Comparison of ENCODE assay signal across 28 mouse cellular contexts in genomic region chr5:125726815-125727214, GRCm38 (mm10).
A peak's percentile ranks its signal among the peaks of the same experiment; 100 is the strongest.
DNase-seq lines count a peak whose midpoint lies in the region; ATAC-seq and TF ChIP-seq lines count a peak whose summit lies in the region.
"Had no signal": no experiment of that assay in that cellular context is flagged by ENCODE, and none has a peak within 500 bp of the region (broad histone marks: within the 10 kb centered on the region; RNA-seq: fewer than 3 reads in every experiment).

No protein-coding gene starts in this region.

- no peaks in the 10 kb centered on the region for H3K27me3 ChIP-seq in forebrain, postnatal 0 days (ENCODE audit: insufficient read depth, low read length)
- no peaks in the 10 kb centered on the region for H3K27me3 ChIP-seq in forebrain, embryonic 16.5 days (replicated peaks; ENCODE audit: control insufficient read depth, insufficient read depth, low read length)
- no peaks in the 10 kb centered on the region for H3K27me3 ChIP-seq in liver, embryonic 14.5 days (ENCODE audit: control insufficient read depth, insufficient read depth, low read length)
- no peaks in the 10 kb centered on the region for H3K27me3 ChIP-seq in liver, embryonic 11.5 days (replicated peaks; ENCODE audit: control insufficient read depth, insufficient read depth, low read length)
- H3K27me3 ChIP-seq: forebrain, embryonic 15.5 days; hindbrain, embryonic 15.5 days; intestine, embryonic 15.5 days; limb, embryonic 13.5 days; liver, embryonic 12.5 days; megakaryocyte, embryonic 14.5 days; midbrain, embryonic 12.5 days; stomach, embryonic 15.5 days had no signal

- H3K4me1 ChIP-seq in forebrain, postnatal 0 days (ENCODE audit: insufficient read depth), result no peaks in the 10 kb centered on the region
- no peaks in the 10 kb centered on the region for H3K4me1 ChIP-seq in forebrain, embryonic 16.5 days (replicated peaks; ENCODE audit: control insufficient read depth, insufficient read depth, low read length)
- H3K4me1 ChIP-seq in liver, embryonic 14.5 days (replicated peaks; ENCODE audit: control insufficient read depth in 2 of 2, insufficient read depth in 2 of 2, low read length in 1 of 2), result no peaks in the 10 kb centered on the region
- no peaks in the 10 kb centered on the region for H3K4me1 ChIP-seq in liver, embryonic 11.5 days (replicated peaks; ENCODE audit: control insufficient read depth, insufficient read depth, low read length)
- H3K4me1 ChIP-seq: forebrain, embryonic 15.5 days; hindbrain, embryonic 10.5 days; hindbrain, embryonic 15.5 days; intestine, embryonic 15.5 days; limb, embryonic 13.5 days; liver, embryonic 12.5 days; megakaryocyte, embryonic 14.5 days; midbrain, embryonic 12.5 days; stomach, embryonic 15.5 days had no signal

- no peak overlapping the region for H3K27ac ChIP-seq in forebrain, postnatal 0 days (ENCODE audit: low read depth, low read length)
- no peak overlapping the region for H3K27ac ChIP-seq in forebrain, embryonic 16.5 days (ENCODE audit: low read length)
- H3K27ac ChIP-seq in liver, embryonic 14.5 days, result no peak overlapping the region
- no peak overlapping the region for H3K27ac ChIP-seq in liver, embryonic 11.5 days (ENCODE audit: low read depth, low read length)
- H3K27ac ChIP-seq: forebrain, embryonic 15.5 days; hindbrain, embryonic 10.5 days; hindbrain, embryonic 15.5 days; intestine, embryonic 15.5 days; kidney, postnatal 0 days; limb, embryonic 13.5 days; liver, embryonic 12.5 days; midbrain, embryonic 12.5 days; stomach, embryonic 15.5 days had no signal

- no peaks in the 10 kb centered on the region for H3K36me3 ChIP-seq in forebrain, postnatal 0 days (ENCODE audit: insufficient read depth)
- H3K36me3 ChIP-seq in forebrain, embryonic 16.5 days (ENCODE audit: control insufficient read depth, insufficient read depth), result no peaks in the 10 kb centered on the region
- H3K36me3 ChIP-seq in liver, embryonic 14.5 days (replicated peaks; ENCODE audit: control insufficient read depth, insufficient read depth, low read depth), result no peaks in the 10 kb centered on the region
- H3K36me3 ChIP-seq in liver, embryonic 11.5 days (ENCODE audit: control insufficient read depth, insufficient read depth, low read length), result no peaks in the 10 kb centered on the region
- H3K36me3 ChIP-seq: hindbrain, embryonic 10.5 days; hindbrain, embryonic 15.5 days; intestine, embryonic 15.5 days; limb, embryonic 13.5 days; liver, embryonic 12.5 days; midbrain, embryonic 12.5 days; stomach, embryonic 15.5 days had no signal

- TF ChIP-seq EP300 in liver, embryonic 14.5 days (IDR thresholded peaks at IDR 0.05; ENCODE audit: low read depth), result no peak

- WGBS in forebrain, postnatal 0 days, result 89% methylated on average over 7 of the region's 7 CpGs
- 94% methylated on average over 7 of the region's 7 CpGs for WGBS in forebrain, embryonic 16.5 days
- WGBS in liver, embryonic 14.5 days (ENCODE audit: insufficient replicate concordance), result 63% methylated on average over 7 of the region's 7 CpGs
- 85% methylated on average over 7 of the region's 7 CpGs for WGBS in liver, embryonic 11.5 days

- no peak overlapping the region for H3K9ac ChIP-seq in forebrain, postnatal 0 days
- no peak overlapping the region for H3K9ac ChIP-seq in forebrain, embryonic 16.5 days (replicated peaks; ENCODE audit: low read depth, low read length)
- no peak overlapping the region for H3K9ac ChIP-seq in liver, embryonic 14.5 days (replicated peaks)
- no peak overlapping the region for H3K9ac ChIP-seq in liver, embryonic 11.5 days (ENCODE audit: low read depth, low read length)
- H3K9ac ChIP-seq: forebrain, embryonic 15.5 days; hindbrain, embryonic 15.5 days; intestine, embryonic 15.5 days; limb, embryonic 13.5 days; liver, embryonic 12.5 days; midbrain, embryonic 12.5 days; stomach, embryonic 15.5 days had no signal

- DNase-seq in forebrain, postnatal 0 days, result no peak
- no peak for DNase-seq in liver, embryonic 14.5 days (ENCODE audit: low read depth in 3 of 3, low spot score in 3 of 3)
- DNase-seq in liver, embryonic 11.5 days (ENCODE audit: low spot score), result no peak
- DNase-seq in R1 (ENCODE audit: low read depth, low spot score), result peak; percentile 68
- DNase-seq in testis, postnatal 10 days (ENCODE audit: low spot score), result peak; percentile 57
- DNase-seq in embryo, embryonic 11 days, result no peak
- DNase-seq in T-cell, adult 2 months (ENCODE audit: low spot score), result no peak
- DNase-seq: adrenal gland, postnatal 14 days; cerebellum, adult 2 months; heart, postnatal 14 days; kidney, adult 2 months; layer of hippocampus, adult 9-11 months; lung, adult 18-20 months; lung, postnatal 4 days; right cerebral cortex, postnatal 14 days; thymus, adult 2 months had no signal

- no peaks in the 10 kb centered on the region for H3K9me3 ChIP-seq in forebrain, postnatal 0 days (ENCODE audit: low read length)
- H3K9me3 ChIP-seq in forebrain, embryonic 16.5 days (ENCODE audit: control insufficient read depth, low read length), result peaks cover 3% of the 10 kb centered on the region; the same call in 1 of the 2 replicates
- H3K9me3 ChIP-seq in liver, embryonic 14.5 days (ENCODE audit: control insufficient read depth, low read length), result no peaks in the 10 kb centered on the region; the same call in 1 of the 2 replicates
- peaks cover 22% of the 10 kb centered on the region; the same call in 1 of the 2 replicates for H3K9me3 ChIP-seq in liver, embryonic 11.5 days (ENCODE audit: control insufficient read depth, low read length)
- H3K9me3 ChIP-seq: forebrain, embryonic 15.5 days; hindbrain, embryonic 15.5 days; intestine, embryonic 15.5 days; stomach, embryonic 15.5 days had no signal

- no peak overlapping the region for H3K4me3 ChIP-seq in forebrain, postnatal 0 days (ENCODE audit: low read depth, low read length)
- H3K4me3 ChIP-seq in forebrain, embryonic 16.5 days (replicated peaks; ENCODE audit: low read length), result no peak overlapping the region
- H3K4me3 ChIP-seq in liver, embryonic 14.5 days (ENCODE audit: insufficient read depth in 1 of 2, low read depth in 2 of 2, low read length in 2 of 2), result no peak overlapping the region
- no peak overlapping the region for H3K4me3 ChIP-seq in liver, embryonic 11.5 days (ENCODE audit: low read depth, low read length)
- H3K4me3 ChIP-seq: forebrain, embryonic 15.5 days; hindbrain, embryonic 10.5 days; hindbrain, embryonic 15.5 days; intestine, embryonic 15.5 days; limb, embryonic 13.5 days; liver, embryonic 12.5 days; megakaryocyte, embryonic 14.5 days; midbrain, embryonic 12.5 days; stomach, embryonic 15.5 days had no signal

- TF ChIP-seq CTCF in forebrain, postnatal 0 days (IDR thresholded peaks at IDR 0.05; ENCODE audit: low read depth), result 0 out of 2 replicates have a peak, but pooled peaks have one; percentile 24
- 0 out of 2 replicates have a peak, but pooled peaks have one; percentile 9 for TF ChIP-seq CTCF in liver, embryonic 14.5 days (IDR thresholded peaks at IDR 0.05; ENCODE audit: low read depth)

- ATAC-seq in forebrain, postnatal 0 days, result no peak
- no peak for ATAC-seq in forebrain, embryonic 16.5 days
- no peak for ATAC-seq in liver, embryonic 14.5 days (ENCODE audit: insufficient read depth)
- no peak for ATAC-seq in liver, embryonic 11.5 days (replicated peaks; ENCODE audit: low FRiP score)
- ATAC-seq: forebrain, embryonic 15.5 days; intestine, embryonic 15.5 days; liver, embryonic 12.5 days; lung, postnatal 0 days had no signal

- H3K4me2 ChIP-seq in forebrain, postnatal 0 days (ENCODE audit: low read depth), result no peak overlapping the region
- H3K4me2 ChIP-seq in forebrain, embryonic 16.5 days (ENCODE audit: low read length), result no peak overlapping the region
- H3K4me2 ChIP-seq in liver, embryonic 14.5 days (ENCODE audit: low read depth), result no peak overlapping the region
- no peak overlapping the region for H3K4me2 ChIP-seq in liver, embryonic 11.5 days
- H3K4me2 ChIP-seq: forebrain, embryonic 15.5 days; hindbrain, embryonic 15.5 days; intestine, embryonic 15.5 days; limb, embryonic 13.5 days; liver, embryonic 12.5 days; midbrain, embryonic 12.5 days; stomach, embryonic 15.5 days had no signal

Comparison
In these comparisons a context has a peak if more than half of its experiments do, and no peak if none do; other contexts are left out.
1. DNase-seq: peak in R1 (single experiment) and testis, postnatal 10 days (single experiment); none in forebrain, postnatal 0 days (single experiment), liver, embryonic 14.5 days (0 of 3), liver, embryonic 11.5 days (single experiment), embryo, embryonic 11 days (single experiment) and T-cell, adult 2 months (single experiment).